Mouse (Mus musculus) limb, embryonic 14.5 days (tissue): ENCODE results near the gene Setd7. TPM values are rescaled to one million over a fixed set of nuclear protein-coding genes. Genes with fewer than 3 reads are reported as not detected.
"Not testable (repeated sequence)": the region's sequence is repeated elsewhere in the genome, so short reads cannot be mapped to it uniquely, and the experiment has no call there.

ENCODE experiments used
- ATAC-seq: fragments of 200-750 bp; cut with Nextera tagmentation; 2 replicates; pipeline ENCODE4 v1.8.0; 2017; ENCODE audit warnings: low read depth, moderate number of reproducible peaks, moderate TSS enrichment; ENCODE audit not compliant: low FRiP score
- DNase-seq: peaks from one replicate; pipeline ENCODE4 v3.0.0-alpha.2; 2015; ENCODE audit warnings: low spot score
- H3K27ac ChIP-seq: fragments of 300-500 bp; sonication (generic); replicated peaks from 2 replicates; pipeline ENCODE4 v1.5.1; 2014; ENCODE audit warnings: low read depth, mild to moderate bottlenecking, low read length, moderate library complexity, mixed read lengths
- H3K27me3 ChIP-seq: fragments of 300-500 bp; sonication (generic); 2 replicates; pipeline ENCODE4 v1.6.1; 2014; ENCODE audit warnings: low read length, mixed read lengths; ENCODE audit not compliant: control insufficient read depth, insufficient read depth
- H3K36me3 ChIP-seq: fragments of 300-500 bp; sonication (generic); 2 replicates; pipeline ENCODE4 v1.6.1; 2014; ENCODE audit warnings: mild to moderate bottlenecking, low read length, moderate library complexity, mixed read lengths; ENCODE audit not compliant: control insufficient read depth, insufficient read depth
- H3K4me1 ChIP-seq: fragments of 300-500 bp; sonication (generic); 2 replicates; pipeline ENCODE4 v1.6.1; 2014; ENCODE audit warnings: antibody characterized with exemption, low read length, mixed read lengths; ENCODE audit not compliant: control insufficient read depth, insufficient read depth
- H3K4me2 ChIP-seq: fragments of 300-500 bp; sonication (generic); replicated peaks from 2 replicates; pipeline ENCODE4 v1.6.1; 2014; ENCODE audit warnings: low read depth, mild to moderate bottlenecking, low read length, moderate library complexity; ENCODE audit not compliant: severe bottlenecking
- H3K4me3 ChIP-seq: fragments of 300-500 bp; sonication (generic); replicated peaks from 2 replicates; pipeline ENCODE4 v1.5.1; 2014; ENCODE audit warnings: low read length
- H3K9ac ChIP-seq: fragments of 300-500 bp; sonication (generic); 2 replicates; pipeline ENCODE4 v1.6.1; 2014; ENCODE audit warnings: mild to moderate bottlenecking, low read depth, low read length, moderate library complexity; ENCODE audit not compliant: severe bottlenecking
- H3K9me3 ChIP-seq: fragments of 300-500 bp; sonication (generic); 2 replicates; pipeline ENCODE4 v1.6.1; 2016; ENCODE audit warnings: low read length; ENCODE audit not compliant: control insufficient read depth
- POLR2A ChIP-seq: fragments of 200-500 bp; IDR thresholded peaks from 2 replicates; pipeline ENCODE4 v1.8.0; 2012; ENCODE audit warnings: inconsistent platforms, mild to moderate bottlenecking, moderate library complexity, borderline replicate concordance; ENCODE audit not compliant: insufficient read depth, insufficient read length; ENCODE audit errors: extremely low read depth
- WGBS: fragments of 180-500 bp; shearing (Covaris S2); extraction: QIAGEN DNeasy Blood & Tissue Kit; methylation state at CpG from one replicate; pipeline ENCODE4 v1.1.7; 2014; 5-methylcytosine and 5-hydroxymethylcytosine counted together
- polyA plus RNA-seq, 2 experiments: library from polyadenylated mRNA; depleted of rRNA in 1 of 2; stranded (reverse) in 1 of 2; unstranded in 1 of 2; fragments of >200 nt; fragmentation: Nextera tagmentation in 1 of 2; extraction: Ambion mirVana in 1 of 2; gene quantifications; 2 replicates each; pipeline versions ENCODE4 v1.2.1 to v1.2.3; 2012 to 2014

Gene Setd7
- polyA plus RNA-seq, 2 experiments: 6.1 to 19.6 TPM

GRCm38 (mm10) chr3:51587697-51588262 lies 27.1 kb upstream of the Setd7 start:
- no peak for ATAC-seq
- no peak for TF ChIP-seq POLR2A
- no peaks in the 10 kb centered on the region for H3K4me1 ChIP-seq
- H3K27me3 ChIP-seq: no peaks in the 10 kb centered on the region
- H3K4me2 ChIP-seq: no peak overlapping the region
- no peak overlapping the region for H3K9ac ChIP-seq
- no peaks in the 10 kb centered on the region for H3K36me3 ChIP-seq
- DNase-seq: no peak
- no peaks in the 10 kb centered on the region for H3K9me3 ChIP-seq
- no peak overlapping the region for H3K4me3 ChIP-seq
- 57% methylated on average over 7 of the region's 7 CpGs for WGBS
- H3K27ac ChIP-seq: no peak overlapping the region

- Histone ChIP-seq H3K4me2 (0 out of 2 replicates have a peak overlapping the region, but pooled peaks have one; percentile 2), H3K36me3 (no peaks in the 10 kb centered on the region), H3K27ac (no peak overlapping the region), H3K4me1 (no peaks in the 10 kb centered on the region; the same call in 1 of the 2 replicates), H3K4me3 (no peak overlapping the region), H3K9me3 (no peaks in the 10 kb centered on the region), H3K27me3 (no peaks in the 10 kb centered on the region), H3K9ac (no peak overlapping the region)
- no peak for TF ChIP-seq POLR2A
- ATAC-seq (peak; percentile 62; the same call in 1 of the 2 replicates), DNase-seq (peak; percentile 82)
- 18% methylated on average over 18 of the region's 18 CpGs for WGBS
Observed at GRCm38 (mm10) chr3:51583574-51584391, 23.1 kb upstream of the Setd7 start.

GRCm38 (mm10) chr3:51579243-51579642 lies 18.6 kb upstream of the Setd7 start:
- H3K9ac ChIP-seq, H3K27ac ChIP-seq, H3K36me3 ChIP-seq, H3K4me2 ChIP-seq, H3K27me3 ChIP-seq, ATAC-seq, H3K9me3 ChIP-seq, DNase-seq, H3K4me1 ChIP-seq, H3K4me3 ChIP-seq: not testable (repeated sequence)
- 47% methylated on average over 4 of the region's 4 CpGs for WGBS

- Histone ChIP-seq H3K4me3 (no peak overlapping the region), H3K27ac (no peak overlapping the region), H3K27me3 (no peaks in the 10 kb centered on the region), H3K4me1 (no peaks in the 10 kb centered on the region; the same call in 1 of the 2 replicates), H3K36me3 (no peaks in the 10 kb centered on the region), H3K4me2 (no peak overlapping the region), H3K9ac (no peak overlapping the region), H3K9me3 (no peaks in the 10 kb centered on the region)
- ATAC-seq: peak; percentile 62
- 68% methylated on average over 12 of the region's 12 CpGs for WGBS
- TF ChIP-seq POLR2A: no peak
- DNase-seq: peak; percentile 44
Observed at GRCm38 (mm10) chr3:51577816-51578749, 17.4 kb upstream of the Setd7 start.

- no peaks in the 10 kb centered on the region for H3K9me3 ChIP-seq
- H3K27ac ChIP-seq: no peak overlapping the region
- no peak overlapping the region for H3K4me3 ChIP-seq
- 63% methylated on average over 11 of the region's 11 CpGs for WGBS
- no peak overlapping the region for H3K9ac ChIP-seq
- no peaks in the 10 kb centered on the region; the same call in 1 of the 2 replicates for H3K4me1 ChIP-seq
- H3K27me3 ChIP-seq: no peaks in the 10 kb centered on the region
- DNase-seq (no peak), ATAC-seq (no peak)
- no peak overlapping the region for H3K4me2 ChIP-seq
- no peaks in the 10 kb centered on the region for H3K36me3 ChIP-seq
- no peak for TF ChIP-seq POLR2A
Observed at GRCm38 (mm10) chr3:51577359-51577758, 16.7 kb upstream of the Setd7 start.
